Mouse (Mus musculus) spleen, adult 18-20 months (tissue): ENCODE measurements at regions not wholly inside any gene's neighbourhood (a gene's known extent, or its start where the extent isn't known, plus 50 kb on each side); places are given as distances from the start of the nearest gene placed in this dataset.

Experiments
- DNase-seq, 2 experiments: peaks; one replicate each; pipeline ENCODE4 v3.0.0; 2022; ENCODE audit warnings: mixed read lengths in 2 of 2

DNA sequence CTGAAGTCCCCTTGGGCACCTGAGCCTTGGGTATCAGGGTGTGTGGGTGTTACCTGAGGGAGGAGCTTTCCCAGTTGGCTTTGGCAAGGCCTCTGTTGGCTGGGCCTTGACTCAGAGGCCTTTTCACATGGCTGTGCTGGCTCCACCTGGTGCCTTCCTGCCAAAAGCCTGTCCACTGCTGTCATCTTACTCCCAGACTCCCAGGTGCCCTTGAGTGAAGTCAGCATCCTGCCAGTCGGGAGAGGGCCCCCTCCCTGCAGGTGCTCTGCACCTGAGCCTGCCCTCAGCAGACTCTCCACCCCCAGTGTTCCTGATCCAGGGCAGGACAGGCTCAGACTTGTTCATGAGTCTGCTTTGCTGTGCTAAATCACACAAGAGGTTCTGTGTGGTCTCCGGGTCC is 99.2 kb upstream of the Lgalsl start:
- DNase-seq, result no peak

DNA sequence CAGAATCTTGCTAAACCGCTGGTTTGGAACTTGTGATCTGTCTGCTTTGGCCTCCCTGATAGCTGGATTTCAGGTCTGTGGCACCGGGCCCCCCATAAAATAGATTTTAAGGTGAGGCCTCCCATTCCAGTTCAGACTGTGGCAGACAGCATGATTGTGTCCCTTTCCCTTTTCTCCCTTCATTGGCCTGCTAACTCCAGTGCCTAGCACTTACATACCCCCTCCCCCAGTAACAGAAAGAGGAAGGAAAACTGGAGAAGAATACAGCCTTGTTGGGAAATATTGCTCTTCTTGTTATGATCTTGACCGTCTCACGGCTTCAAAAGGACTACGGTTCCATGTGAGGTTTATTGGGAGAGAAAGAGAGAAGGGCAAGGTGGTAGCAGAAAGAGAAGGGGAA is 99.7 kb upstream of the Lgalsl start:
- DNase-seq, result no peak

- no peak for DNase-seq
Observed at GRCm38 (mm10) chr11:20934191-20935062, 103.6 kb upstream of the Lgalsl start.

DNA sequence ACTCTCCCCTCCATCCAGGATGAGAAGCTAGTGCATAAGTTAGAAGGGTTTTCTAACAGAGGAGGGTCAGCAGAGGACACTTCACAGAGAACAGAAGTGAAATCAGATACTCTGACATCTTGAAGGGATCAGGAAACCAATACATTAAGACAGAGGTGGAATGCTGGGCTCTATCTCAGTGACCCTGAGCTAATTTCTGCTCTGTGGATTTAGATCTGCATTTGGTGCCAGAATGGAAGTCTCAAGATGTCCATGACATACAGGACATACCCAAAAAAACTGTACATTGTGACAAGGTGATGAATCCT is 104.2 kb upstream of the Lgalsl start:
- no peak for DNase-seq

DNA sequence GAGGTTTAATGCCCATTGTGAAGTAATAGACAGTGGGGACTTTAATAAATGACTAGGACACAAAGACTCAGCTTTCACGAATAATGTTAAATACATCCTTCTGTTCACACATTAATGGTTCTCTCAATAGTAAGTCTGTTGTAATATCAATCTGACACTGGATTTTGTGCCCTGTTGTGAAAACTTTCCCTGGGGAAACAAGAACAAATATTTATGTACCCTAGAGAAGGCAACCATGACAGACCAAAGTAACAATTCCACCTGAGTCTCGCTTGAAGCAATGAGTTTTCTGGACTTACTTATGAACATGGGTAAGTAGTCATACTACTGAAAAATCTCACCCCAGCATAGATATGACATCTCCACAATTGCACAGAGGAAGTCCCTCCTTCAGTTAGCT is 105.1 kb upstream of the Lgalsl start:
- DNase-seq, result no peak

GRCm38 (mm10) chr11:20936996-20937395 is 106.1 kb upstream of the Lgalsl start:
- DNase-seq, result no peak

DNA sequence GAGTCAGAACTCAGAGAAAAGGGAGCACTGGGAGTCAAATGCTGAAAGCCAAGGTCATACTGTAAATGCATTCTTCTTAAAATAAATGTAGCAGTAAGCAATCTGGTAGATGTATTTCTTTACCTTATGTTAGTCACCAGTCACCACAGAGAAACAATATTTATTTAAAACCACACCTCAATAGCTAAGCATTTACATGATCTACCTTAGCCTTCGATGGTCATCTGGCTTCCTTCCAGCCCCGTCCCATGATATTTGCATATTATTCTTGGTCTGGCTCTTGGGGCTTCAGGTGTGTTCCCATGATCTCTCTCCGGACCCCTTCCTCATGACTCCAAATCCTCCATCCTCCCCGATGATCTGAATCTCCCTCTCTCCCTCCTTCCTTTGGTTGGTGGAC is 107.1 kb upstream of the Lgalsl start:
- DNase-seq, result no peak

- DNase-seq, result no peak
Observed at GRCm38 (mm10) chr11:20939644-20940043, 108.8 kb upstream of the Lgalsl start.

GRCm38 (mm10) chr11:20941546-20941945 is 110.7 kb upstream of the Lgalsl start:
- DNase-seq, result no peak

DNA sequence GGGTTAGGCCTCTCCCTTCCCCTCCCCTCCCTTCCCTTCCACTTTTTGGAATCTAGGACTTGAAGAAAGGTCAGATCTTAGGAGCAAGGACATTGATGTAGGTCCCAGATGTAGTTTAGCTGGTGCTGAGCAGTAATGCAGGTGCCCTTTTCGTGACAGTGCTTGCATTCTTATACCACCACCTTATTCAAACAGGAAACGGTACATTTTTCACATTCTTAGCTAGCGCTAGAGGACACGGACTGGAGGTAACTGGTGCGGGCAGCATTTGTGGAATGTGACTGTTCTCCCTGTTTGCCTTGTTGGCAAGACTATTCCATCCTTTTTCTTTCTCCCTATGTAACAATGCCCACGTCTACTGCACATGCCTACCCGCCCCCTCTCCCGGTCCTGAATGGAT is 124.7 kb upstream of the Lgalsl start:
- DNase-seq, result no peak

DNA sequence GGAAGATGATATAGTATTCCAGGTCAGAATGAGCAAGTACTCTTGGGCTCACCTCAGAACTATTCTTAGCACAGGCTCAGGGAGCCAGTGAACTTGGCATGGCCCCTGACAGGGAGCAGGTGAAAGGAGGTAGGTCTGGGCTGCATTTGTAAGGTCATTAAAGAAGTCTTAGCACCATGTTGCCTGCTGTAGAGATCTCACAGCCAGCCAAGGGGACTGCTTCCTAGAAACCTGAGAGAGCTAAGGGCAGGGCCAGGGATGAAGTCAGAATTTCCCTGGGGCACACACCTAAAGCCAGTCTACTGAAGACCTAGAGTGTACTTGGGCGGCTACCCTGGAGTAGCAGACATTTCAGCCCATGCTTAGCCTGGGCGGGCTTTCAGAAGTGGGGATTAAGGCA is 126.9 kb upstream of the Lgalsl start:
- DNase-seq, result no peak

- no peak for DNase-seq
Observed at GRCm38 (mm10) chr11:20958233-20958632, 127.4 kb upstream of the Lgalsl start.

DNA sequence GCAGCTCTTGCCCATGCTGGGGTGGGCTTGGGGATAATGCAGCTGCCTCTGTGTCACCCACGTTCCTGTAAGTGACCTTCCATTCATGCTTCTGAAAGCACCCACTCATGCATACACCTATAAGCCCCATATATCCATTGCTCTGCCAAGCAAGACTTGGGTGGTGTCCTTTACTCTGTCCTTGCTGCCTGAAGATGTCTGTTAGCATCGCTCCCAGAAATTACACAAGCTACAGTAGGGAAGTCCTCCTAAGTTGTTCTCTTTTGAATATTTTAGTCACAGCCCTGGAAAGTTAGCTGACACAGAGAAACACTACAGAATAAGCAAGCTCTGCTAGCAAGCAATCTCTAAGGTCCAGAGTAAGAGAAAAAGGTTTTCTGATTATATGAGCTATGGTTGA is 129.2 kb upstream of the Lgalsl start:
- DNase-seq, result no peak

DNA sequence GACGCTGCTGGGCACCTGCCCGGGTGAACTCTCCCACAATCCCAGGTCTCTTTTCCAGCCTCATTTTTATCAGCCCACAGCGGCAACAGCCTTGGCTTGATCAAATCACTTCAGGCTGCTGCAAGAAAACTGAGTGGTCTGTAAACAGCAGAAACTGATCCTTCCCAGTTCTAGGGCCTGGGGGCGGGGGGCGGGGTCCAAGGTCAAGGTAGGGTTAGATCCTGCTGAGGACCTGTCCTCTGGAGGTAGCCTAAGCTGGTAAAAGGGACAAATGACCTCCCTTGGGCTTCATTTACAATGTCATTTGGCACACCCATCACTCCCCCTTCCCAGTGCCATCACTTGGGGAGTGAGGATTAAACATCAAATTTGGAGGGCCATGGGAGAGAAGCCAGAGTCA is 129.9 kb upstream of the Lgalsl start:
- no peak for DNase-seq

DNA sequence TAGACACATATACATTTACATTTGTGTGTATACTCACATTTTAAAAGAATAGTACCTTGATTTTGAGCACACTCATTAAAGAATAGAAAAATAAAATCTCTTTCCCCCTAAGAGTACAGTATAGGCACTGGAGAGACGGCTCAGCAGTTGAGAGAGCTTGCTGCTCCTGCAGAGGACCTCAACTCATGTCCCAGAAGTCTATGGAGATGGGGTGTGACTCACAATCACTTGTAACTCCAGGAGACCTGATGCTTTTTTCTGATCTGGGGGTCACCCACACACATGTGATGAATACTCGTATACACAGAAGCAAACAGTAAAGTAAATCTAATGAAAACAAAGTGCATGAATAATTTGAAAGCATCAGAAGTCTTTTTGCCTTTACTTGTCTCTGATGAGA is 129.5 kb upstream of the Peli1 start:
- DNase-seq, result no peak

GRCm38 (mm10) chr11:20965575-20966239 is 125.4 kb upstream of the Peli1 start:
- no peak for DNase-seq

DNA sequence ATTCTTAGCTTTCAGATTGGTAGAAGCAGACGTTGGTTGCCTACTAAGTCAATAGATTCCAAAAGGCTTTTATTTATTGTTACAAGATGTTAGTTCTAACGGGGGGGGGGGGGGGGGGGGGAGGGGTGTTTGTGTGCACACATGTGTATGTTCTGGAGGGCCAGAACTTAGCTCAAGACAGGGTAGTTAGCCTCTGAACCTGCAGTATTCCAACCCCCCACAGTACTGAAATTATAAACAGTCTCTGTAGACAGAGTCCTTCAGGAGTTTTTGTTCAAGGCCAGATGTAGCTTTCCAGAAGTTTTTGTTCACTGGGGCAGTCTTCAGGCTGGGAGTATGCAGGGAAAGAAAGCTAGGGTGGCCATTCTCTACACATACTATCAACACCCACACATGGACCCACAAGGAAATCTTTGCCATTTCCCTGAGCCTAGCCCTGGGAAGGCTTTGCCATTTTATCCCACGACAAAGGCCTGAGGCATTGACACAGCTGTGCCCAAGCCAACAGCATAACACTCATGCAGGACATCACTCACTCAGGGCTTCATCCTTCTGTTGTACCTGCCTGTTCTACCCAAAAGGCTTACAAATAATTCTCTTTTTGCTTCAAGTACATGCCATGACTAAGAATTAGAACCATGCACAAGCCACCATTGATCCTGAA is 123.6 kb upstream of the Peli1 start:
- DNase-seq, result no peak

DNA sequence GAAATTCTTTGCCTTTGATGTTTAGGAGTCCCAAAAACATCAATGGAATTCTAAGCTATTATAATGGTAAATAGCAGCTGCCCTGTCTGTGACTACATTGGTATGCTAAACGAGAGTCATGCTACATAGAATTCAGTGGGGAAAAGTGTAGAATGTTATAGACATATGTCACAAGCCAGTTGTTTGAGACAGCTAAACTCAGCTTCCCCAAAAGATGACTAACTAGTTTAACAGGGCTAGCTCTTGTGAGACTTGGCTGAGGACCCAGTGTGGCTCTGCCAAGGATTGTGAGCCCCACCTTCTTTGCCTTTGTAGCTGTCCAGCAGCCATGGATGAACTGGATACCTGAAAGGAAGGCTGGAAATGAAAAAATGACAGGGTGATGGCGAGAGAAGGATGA is 122.8 kb upstream of the Peli1 start:
- DNase-seq, result no peak

DNA sequence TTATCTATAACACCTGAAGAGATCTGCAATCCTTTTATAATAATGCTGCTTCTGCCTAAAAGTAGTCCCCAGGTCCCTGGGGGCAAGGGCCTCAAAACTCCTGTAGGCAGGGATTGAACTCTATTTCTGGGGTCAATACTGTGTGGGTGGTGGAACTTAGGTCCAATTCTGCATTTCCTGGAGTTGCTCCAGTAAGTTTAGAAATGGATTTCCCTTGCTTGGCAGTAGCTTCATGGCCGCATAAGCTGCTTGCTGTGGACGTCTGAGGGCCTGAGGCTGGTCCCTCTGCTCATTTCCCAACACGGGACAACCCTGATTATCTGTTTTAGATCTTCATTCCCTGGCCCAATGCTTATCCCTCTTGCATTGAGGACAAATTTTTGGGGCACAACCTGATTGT is 118.0 kb upstream of the Peli1 start:
- no peak for DNase-seq

- no peak for DNase-seq
Observed at GRCm38 (mm10) chr11:20981588-20981987, 109.5 kb upstream of the Peli1 start.

DNA sequence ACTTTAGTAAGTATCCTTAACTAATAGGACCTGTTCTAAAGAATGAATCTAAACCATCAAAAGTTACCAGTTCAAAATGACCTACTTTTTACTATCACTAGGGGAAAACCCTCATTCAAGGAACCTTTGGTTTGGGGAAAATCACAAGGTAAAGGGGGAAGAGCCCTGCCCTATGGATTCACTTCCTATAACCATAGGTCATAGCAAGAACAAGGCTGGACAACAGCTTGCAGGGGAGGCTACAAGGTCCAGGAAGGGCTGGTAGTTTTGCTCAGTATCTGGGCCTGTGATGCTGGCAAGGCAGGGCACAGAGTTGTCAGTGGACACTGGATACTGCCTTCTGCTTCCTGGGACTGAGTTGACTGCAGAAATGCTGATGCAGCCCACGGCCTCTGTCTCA is 109.1 kb upstream of the Peli1 start:
- DNase-seq, result no peak

- DNase-seq, result no peak
Observed at GRCm38 (mm10) chr11:20982500-20982899, 108.6 kb upstream of the Peli1 start.

DNA sequence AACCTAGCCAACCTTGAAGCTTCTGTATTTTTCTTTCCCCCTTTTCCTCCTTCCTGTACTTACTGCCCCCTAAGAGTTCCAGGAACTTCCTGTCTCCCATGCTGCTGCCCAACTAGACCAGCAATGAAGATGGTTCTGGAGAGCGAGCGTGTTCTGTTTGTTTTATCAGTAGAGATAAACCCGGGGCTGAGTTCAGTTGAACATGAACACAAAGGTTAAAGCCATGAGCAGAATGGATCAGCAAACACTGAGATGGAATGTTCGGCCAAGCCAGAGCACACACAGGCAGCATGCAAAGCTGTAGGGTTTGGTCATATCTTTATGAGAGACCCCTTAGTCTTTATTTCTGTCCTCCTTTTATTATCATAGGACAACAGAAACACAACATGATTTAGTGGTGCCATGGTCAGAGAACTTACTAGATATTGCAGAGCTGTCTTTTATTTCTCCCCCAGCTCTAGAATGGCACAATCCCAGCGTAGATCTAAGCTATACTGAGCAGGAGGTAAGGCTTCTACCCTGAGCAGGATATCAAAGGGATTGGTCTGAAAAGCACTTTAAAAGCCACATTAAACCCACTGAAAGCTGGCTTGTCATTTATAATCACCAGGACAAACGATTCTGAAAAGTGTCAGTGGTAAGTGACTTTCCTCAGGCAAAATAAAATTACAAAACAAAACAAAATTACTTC is 105.9 kb upstream of the Peli1 start:
- DNase-seq, result no peak

DNA sequence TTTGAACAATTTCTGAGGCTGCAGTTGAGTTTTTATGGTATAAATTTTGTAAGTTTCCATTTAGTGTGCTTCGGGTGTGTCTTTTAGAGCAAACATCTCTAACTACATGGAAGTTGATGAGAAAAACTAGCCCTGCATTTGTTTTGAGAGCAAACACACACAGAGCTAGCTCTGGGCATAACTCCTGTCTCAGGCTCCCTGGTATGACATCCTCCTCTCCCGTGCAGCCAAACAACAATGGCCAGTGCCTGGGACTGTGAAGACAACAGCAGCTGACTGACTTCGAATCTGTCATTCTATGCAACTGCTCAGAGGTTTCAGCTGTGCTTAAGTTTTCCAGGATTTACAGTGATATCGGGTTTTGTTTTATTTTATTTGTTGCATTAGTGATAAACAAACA is 105.3 kb upstream of the Peli1 start:
- no peak for DNase-seq
